Comparison of ENCODE assay signal across 28 mouse cellular contexts in genomic region chr3:133202171-133202570, GRCm38 (mm10). TPM values are rescaled to one million over a fixed set of nuclear protein-coding genes. Genes with fewer than 3 reads are reported as not detected.
"Had no signal": no experiment of that assay in that cellular context is flagged by ENCODE, and none has a peak within 500 bp of the region (broad histone marks: within the 10 kb centered on the region; RNA-seq: fewer than 3 reads in every experiment).

No protein-coding gene starts in this region.

- H3K4me3 ChIP-seq: gastrocnemius, adult 2 months; heart, adult 2 months; heart, embryonic 13.5 days; heart, embryonic 15.5 days; hindbrain, embryonic 13.5 days; hindbrain, embryonic 15.5 days; kidney, embryonic 15.5 days; limb, embryonic 13.5 days; limb, embryonic 15.5 days; liver, embryonic 12.5 days had no signal

- H3K27ac ChIP-seq: gastrocnemius, adult 2 months; heart, adult 2 months; heart, embryonic 13.5 days; heart, embryonic 15.5 days; hindbrain, embryonic 13.5 days; hindbrain, embryonic 15.5 days; hindbrain, postnatal 0 days; kidney, embryonic 15.5 days; kidney, postnatal 0 days; limb, embryonic 13.5 days; limb, embryonic 15.5 days; liver, embryonic 12.5 days had no signal

- H3K27me3 ChIP-seq: heart, embryonic 13.5 days; heart, embryonic 15.5 days; hindbrain, embryonic 13.5 days; hindbrain, embryonic 15.5 days; kidney, embryonic 15.5 days; limb, embryonic 13.5 days; limb, embryonic 15.5 days; liver, embryonic 12.5 days had no signal

- DNase-seq: gastrocnemius, adult 2 months; gastrocnemius, postnatal 10 days; gastrocnemius, postnatal 36 days; heart, adult 11 months; heart, adult 2 months; heart, postnatal 14 days; heart, postnatal 36 days; kidney, adult 11 months; kidney, adult 2 months; kidney, adult 9 months; kidney, postnatal 14 days; kidney, postnatal 36 days; layer of hippocampus, adult 9-11 months; layer of hippocampus, postnatal 36 days; left cerebral cortex, postnatal 4 days had no signal

- H3K9me3 ChIP-seq: heart, embryonic 13.5 days; heart, embryonic 15.5 days; hindbrain, embryonic 13.5 days; hindbrain, embryonic 15.5 days; kidney, embryonic 15.5 days; limb, embryonic 13.5 days; limb, embryonic 15.5 days; liver, embryonic 12.5 days had no signal

- H3K4me1 ChIP-seq: heart, embryonic 13.5 days; heart, embryonic 15.5 days; hindbrain, embryonic 13.5 days; hindbrain, embryonic 15.5 days; kidney, embryonic 15.5 days; limb, embryonic 13.5 days; limb, embryonic 15.5 days; liver, embryonic 12.5 days had no signal

- H3K36me3 ChIP-seq: heart, embryonic 13.5 days; heart, embryonic 15.5 days; hindbrain, embryonic 13.5 days; hindbrain, embryonic 15.5 days; kidney, embryonic 15.5 days; limb, embryonic 13.5 days; limb, embryonic 15.5 days; liver, embryonic 12.5 days had no signal

- H3K9ac ChIP-seq: heart, embryonic 13.5 days; heart, embryonic 15.5 days; hindbrain, embryonic 13.5 days; hindbrain, embryonic 15.5 days; kidney, embryonic 15.5 days; limb, embryonic 13.5 days; limb, embryonic 15.5 days; liver, embryonic 12.5 days had no signal

RNA-seq across cellular contexts. Expression of gene Arhgef38, which starts 32.6 kb away (rescaled TPM):
- total RNA-seq: gastrocnemius, adult 2 months; gastrocnemius, postnatal 10 days; gastrocnemius, postnatal 36 days; heart, adult 2 months; heart, postnatal 36 days; hematopoietic stem cell, adult 5-6 weeks; layer of hippocampus, adult 18-20 months; layer of hippocampus, postnatal 14 days; layer of hippocampus, postnatal 36 days had no signal
